Mouse (Mus musculus): Measurements from ENCODE around the gene Tmem151b.

The Tmem151b gene

GRCm38 (mm10) chr17:45549617-45550181 is at the start of gene Tmem151b:
Gene Tmem151b, minus strand, starts transcription at chr17:45549677.
- DNase-seq: peak; percentile 82 to 87

- DNase-seq: no peak
Observed at GRCm38 (mm10) chr17:45598891-45599290, 49.4 kb upstream of the Tmem151b start.

GRCm38 (mm10) chr17:45598376-45598775 is 48.9 kb upstream of the Tmem151b start:
- DNase-seq: peak in 1 of 2 experiments; percentile 10

GRCm38 (mm10) chr17:45597787-45598186 is 48.3 kb upstream of the Tmem151b start:
- DNase-seq: peak; percentile 22 to 31

DNA sequence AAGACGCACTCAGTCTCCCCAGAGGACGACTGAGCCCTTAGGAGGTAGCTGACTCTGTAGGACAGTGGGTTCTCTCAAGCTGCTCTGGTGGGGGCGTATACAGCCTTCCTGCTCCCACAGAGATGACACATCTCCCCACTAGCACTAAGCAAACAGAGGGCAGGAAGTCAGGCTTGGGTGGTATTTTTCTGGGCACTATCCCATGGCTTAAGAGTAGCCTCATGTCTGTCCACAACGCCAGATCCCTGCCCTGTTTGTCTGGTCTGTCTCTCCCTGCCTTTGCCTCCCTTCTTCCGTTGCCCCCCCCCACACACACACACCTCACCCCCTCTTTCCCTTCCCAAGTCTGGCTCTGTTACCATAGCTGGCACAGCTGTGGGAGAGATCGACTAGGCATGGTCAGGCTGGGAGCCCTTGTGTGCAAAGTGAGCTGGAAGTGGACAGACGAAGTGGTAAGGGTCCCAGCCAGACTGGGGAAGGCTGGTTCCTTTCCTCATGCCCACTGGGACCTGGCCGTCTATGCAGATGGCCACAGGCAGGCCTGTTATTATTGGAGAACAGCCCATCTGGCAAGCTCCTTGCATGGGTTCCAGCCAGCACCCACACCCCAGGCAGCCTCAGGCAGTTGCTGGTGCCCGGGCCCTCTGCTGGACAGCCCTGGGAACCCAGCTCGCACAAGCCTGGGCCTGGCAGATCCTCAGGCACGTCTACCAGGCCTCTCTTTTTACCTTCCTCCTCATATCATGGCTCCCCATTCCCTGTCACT is 47.3 kb upstream of the Tmem151b start:
- DNase-seq: peak; percentile 70 to 71

GRCm38 (mm10) chr17:45595736-45596390 is 46.4 kb upstream of the Tmem151b start:
- peak in 1 of 2 experiments; percentile 47 for DNase-seq

GRCm38 (mm10) chr17:45594881-45595735 is 45.6 kb upstream of the Tmem151b start:
- peak; percentile 78 to 79 for DNase-seq

DNA sequence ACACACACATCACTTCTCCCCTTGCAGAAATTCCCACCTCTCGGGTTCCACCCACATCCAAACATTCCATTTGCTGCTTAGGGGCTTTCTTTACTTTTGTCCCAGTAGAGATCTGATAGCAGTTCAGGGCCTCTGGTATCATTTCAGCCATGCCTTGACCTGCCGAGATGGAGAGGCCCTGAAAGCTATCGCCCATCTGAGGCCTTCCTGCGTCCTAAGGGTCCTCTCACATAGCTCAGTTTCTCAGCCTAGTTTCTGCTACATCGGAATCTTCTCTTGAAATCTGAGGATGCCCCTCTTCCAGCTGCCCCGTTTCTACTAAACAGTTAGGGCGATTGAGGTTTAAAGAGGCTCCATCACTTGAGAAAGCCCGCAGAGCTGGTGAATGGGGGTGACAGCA is 44.7 kb upstream of the Tmem151b start:
- DNase-seq: peak in 1 of 2 experiments; percentile 15

- DNase-seq: peak; percentile 17 to 37
Observed at GRCm38 (mm10) chr17:45593479-45593878, 44.0 kb upstream of the Tmem151b start.

- DNase-seq: peak; percentile 33 to 49
Observed at GRCm38 (mm10) chr17:45592606-45593431, 43.3 kb upstream of the Tmem151b start.

DNA sequence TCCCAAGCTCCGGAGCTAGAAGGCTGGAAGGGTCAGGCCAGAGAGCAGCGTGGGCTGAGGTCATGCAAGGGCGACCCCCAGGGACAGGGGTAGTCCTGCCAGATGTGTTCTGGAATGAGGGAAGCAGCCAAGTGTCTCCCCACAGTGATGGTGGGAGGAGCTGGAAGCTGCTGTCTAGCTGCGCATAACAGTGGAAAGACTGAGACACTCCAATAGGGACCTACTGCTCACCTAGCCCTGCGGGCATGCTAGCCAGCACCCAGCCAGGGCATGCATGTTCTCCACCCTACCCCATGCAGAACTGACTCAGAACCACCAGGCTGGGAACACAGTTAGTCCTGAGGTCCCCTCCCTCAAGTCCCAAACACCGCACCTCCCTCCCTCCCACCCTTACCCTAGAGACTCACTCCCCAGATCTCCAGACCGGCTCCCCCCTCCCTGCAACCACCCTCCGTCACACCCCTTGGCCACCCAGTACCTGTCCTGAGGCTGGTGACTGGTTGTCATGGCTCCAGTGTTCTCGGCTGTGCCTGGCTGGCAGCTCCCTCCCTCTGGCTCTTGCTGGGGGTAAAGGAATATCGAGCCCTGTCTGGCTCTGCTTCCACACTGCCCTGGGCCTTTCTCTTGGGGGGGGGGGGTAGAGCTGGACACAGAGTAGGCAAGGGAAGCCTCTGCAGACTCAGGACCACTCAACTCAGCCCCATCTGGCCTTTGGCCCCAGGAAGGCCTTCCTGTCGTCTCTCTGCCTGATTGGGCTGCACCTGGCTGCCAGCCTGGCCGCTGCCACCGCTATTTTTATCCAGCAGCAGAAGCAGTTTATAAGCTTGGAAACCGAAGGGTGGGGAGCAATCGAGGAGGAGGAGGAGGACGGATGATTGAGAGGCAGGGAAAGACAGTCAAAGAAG is 42.5 kb upstream of the Tmem151b start:
- peak; percentile 59 to 61 for DNase-seq

DNA sequence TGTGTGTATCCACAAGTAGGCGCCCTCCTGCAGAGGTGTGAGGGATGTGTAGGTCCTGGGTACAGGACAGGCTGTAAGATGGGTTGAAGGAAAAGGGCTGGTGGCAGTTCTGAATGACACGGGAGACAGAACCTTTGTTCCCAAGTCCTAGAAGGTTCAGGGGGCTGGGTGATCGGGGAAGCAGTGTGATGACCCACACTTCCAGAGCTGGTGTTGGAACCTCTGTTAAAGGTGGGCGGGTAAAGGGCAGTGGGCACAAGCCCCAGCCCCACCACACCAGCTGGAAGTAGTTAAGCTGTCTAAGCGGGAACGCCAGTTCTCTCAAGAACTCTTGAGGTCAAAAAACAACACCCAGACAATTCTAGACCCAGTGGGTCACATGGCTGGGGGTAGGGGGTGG is 40.9 kb upstream of the Tmem151b start:
- peak in 1 of 2 experiments; percentile 6 for DNase-seq

- peak in 1 of 2 experiments; percentile 22 for DNase-seq
Observed at GRCm38 (mm10) chr17:45589844-45590243, 40.4 kb upstream of the Tmem151b start.

GRCm38 (mm10) chr17:45589236-45589635 is 39.8 kb upstream of the Tmem151b start:
- peak; percentile 52 to 54 for DNase-seq

GRCm38 (mm10) chr17:45588370-45588769 is 38.9 kb upstream of the Tmem151b start:
- peak in 1 of 2 experiments; percentile 2 for DNase-seq

DNA sequence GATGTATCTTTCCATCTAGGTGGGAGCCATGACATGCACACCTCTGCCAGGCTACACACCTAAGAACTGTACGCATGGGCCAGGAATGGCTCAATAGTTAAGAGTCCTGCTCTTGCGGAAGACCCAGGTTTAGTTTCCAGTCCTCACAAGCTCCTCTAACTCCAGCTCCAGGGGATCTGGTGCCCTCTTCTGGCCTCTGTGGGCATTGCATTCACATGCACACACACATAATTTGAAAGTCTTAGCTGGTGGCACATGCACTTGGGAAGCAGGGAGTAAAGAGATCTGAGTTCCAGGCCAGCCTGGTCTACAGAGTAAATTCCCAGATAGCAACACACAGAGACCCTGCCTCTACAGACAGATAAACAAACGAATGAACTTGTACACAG is 37.0 kb upstream of the Tmem151b start:
- peak in 1 of 2 experiments; percentile 29 for DNase-seq

- DNase-seq: peak in 1 of 2 experiments; percentile 11
Observed at GRCm38 (mm10) chr17:45585725-45586448, 36.4 kb upstream of the Tmem151b start.

DNA sequence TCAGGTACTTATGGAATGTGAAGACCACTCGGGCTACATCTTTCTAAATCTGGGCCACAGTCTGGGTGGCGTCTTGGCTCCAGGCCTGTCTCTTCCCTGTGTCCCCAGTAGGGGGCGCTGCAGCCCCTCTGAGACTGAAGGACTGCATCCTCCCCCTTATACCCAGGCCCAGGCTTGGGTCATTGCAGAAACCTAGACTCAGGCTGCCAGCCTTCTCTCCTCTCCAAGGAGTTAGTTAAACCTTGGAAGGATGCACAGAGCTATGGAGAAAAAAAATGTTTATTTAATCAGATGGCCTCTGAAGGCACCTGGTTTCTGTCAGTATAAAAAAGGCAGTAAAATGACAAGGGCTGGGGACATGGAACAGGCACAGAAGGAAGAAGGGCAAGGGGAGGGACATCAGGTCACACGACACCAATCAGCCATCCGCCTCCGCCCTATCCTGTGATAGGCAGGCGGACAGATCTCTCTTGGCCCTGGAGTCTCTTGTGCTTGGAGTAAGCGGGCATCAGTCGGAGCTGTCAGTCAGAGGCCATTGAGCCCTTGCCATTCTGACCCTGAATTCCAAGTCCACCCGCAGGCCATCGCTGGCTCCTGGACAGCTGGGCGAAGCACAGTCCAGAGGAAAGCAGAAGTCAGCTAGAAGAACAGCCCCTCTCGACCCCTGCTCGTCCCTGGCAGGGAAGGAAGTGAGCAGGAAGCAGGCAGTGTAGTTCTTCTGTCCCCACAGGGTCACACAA is 35.6 kb upstream of the Tmem151b start:
- DNase-seq: peak; percentile 72 to 84

All from cerebellum, adult 18-20 months (tissue).